Mouse (Mus musculus): ENCODE data around the gene Selenon. TPM values are rescaled to one million over a fixed set of nuclear protein-coding genes. Genes with fewer than 3 reads are reported as not detected.
A peak's percentile ranks its signal among the peaks of the same experiment; 100 is the strongest.

Gene Selenon
- polyA plus RNA-seq, 1 experiment from 2014 or later: 11.5 TPM

GRCm38 (mm10) chr4:134572449-134573300, 20.7 kb upstream of the Selenon start:
- ATAC-seq: 0 out of 2 replicates have a peak, but pooled peaks have one; percentile 15
- peaks cover 3% of the 10 kb centered on the region; the same call in 1 of the 2 replicates for H3K36me3 ChIP-seq
- H3K4me1 ChIP-seq (replicated peaks): peaks cover 27% of the 10 kb centered on the region
- H3K9me3 ChIP-seq: no peaks in the 10 kb centered on the region
- H3K27me3 ChIP-seq: no peaks in the 10 kb centered on the region
- H3K4me3 ChIP-seq (replicated peaks): no peak overlapping the region
- no peak overlapping the region for H3K9ac ChIP-seq (replicated peaks)
- no peak overlapping the region for H3K4me2 ChIP-seq (replicated peaks)
- 81% methylated on average over 24 of the region's 24 CpGs for whole genome bisulfite sequencing
- H3K27ac ChIP-seq: peak overlapping the region; percentile 37; the same call in 1 of the 2 replicates

GRCm38 (mm10) chr4:134570704-134571451, 18.9 kb upstream of the Selenon start:
- Histone ChIP-seq H3K36me3 (peaks cover 3% of the 10 kb centered on the region; the same call in 1 of the 2 replicates), H3K27me3 (no peaks in the 10 kb centered on the region), H3K4me1 (replicated peaks) (peaks cover 29% of the 10 kb centered on the region), H3K4me3 (replicated peaks) (no peak overlapping the region), H3K27ac (peak overlapping the region; percentile 47; the same call in 1 of the 2 replicates), H3K4me2 (replicated peaks) (no peak overlapping the region), H3K9me3 (no peaks in the 10 kb centered on the region), H3K9ac (replicated peaks) (no peak overlapping the region)
- 61% methylated on average over 14 of the region's 14 CpGs for WGBS
- no peak for ATAC-seq

- Histone ChIP-seq H3K9ac (replicated peaks) (no peak overlapping the region), H3K9me3 (no peaks in the 10 kb centered on the region), H3K4me1 (replicated peaks) (peaks cover 22% of the 10 kb centered on the region), H3K4me2 (replicated peaks) (no peak overlapping the region), H3K27me3 (no peaks in the 10 kb centered on the region), H3K4me3 (replicated peaks) (no peak overlapping the region), H3K36me3 (peaks cover 7% of the 10 kb centered on the region), H3K27ac (no peak overlapping the region)
- ATAC-seq: no peak
- WGBS: 84% methylated on average over 8 of the region's 8 CpGs
Measured at GRCm38 (mm10) chr4:134569831-134570230, 17.9 kb upstream of the Selenon start.

GRCm38 (mm10) chr4:134569205-134569604, 17.2 kb upstream of the Selenon start:
- WGBS: 76% methylated on average over 6 of the region's 6 CpGs
- H3K36me3 ChIP-seq: peaks cover 6% of the 10 kb centered on the region; the same call in 1 of the 2 replicates
- ATAC-seq: no peak

GRCm38 (mm10) chr4:134567377-134568226, 15.6 kb upstream of the Selenon start:
- Histone ChIP-seq H3K9me3 (no peaks in the 10 kb centered on the region), H3K4me2 (replicated peaks) (no peak overlapping the region), H3K27ac (peak overlapping the region; percentile 65), H3K4me3 (replicated peaks) (no peak overlapping the region), H3K9ac (replicated peaks) (no peak overlapping the region), H3K27me3 (no peaks in the 10 kb centered on the region), H3K4me1 (replicated peaks) (peaks cover 22% of the 10 kb centered on the region), H3K36me3 (peaks cover 7% of the 10 kb centered on the region; the same call in 1 of the 2 replicates)
- WGBS: 18% methylated on average over 19 of the region's 19 CpGs
- peak; percentile 73 for ATAC-seq

More at GRCm38 (mm10) chr4:134569205-134569604, 17.2 kb upstream of the Selenon start:
- Histone ChIP-seq H3K4me2 (replicated peaks) (no peak overlapping the region), H3K4me3 (replicated peaks) (no peak overlapping the region), H3K27ac (no peak overlapping the region), H3K27me3 (no peaks in the 10 kb centered on the region), H3K9me3 (no peaks in the 10 kb centered on the region), H3K4me1 (replicated peaks) (peaks cover 22% of the 10 kb centered on the region), H3K9ac (replicated peaks) (no peak overlapping the region)

- WGBS: 80% methylated on average over 6 of the region's 6 CpGs
- Histone ChIP-seq H3K9ac (replicated peaks) (no peak overlapping the region), H3K27ac (no peak overlapping the region), H3K4me1 (replicated peaks) (peaks cover 12% of the 10 kb centered on the region), H3K36me3 (peaks cover 7% of the 10 kb centered on the region; the same call in 1 of the 2 replicates), H3K4me3 (replicated peaks) (no peak overlapping the region), H3K4me2 (replicated peaks) (no peak overlapping the region), H3K9me3 (no peaks in the 10 kb centered on the region), H3K27me3 (no peaks in the 10 kb centered on the region)
- no peak for ATAC-seq
Measured at GRCm38 (mm10) chr4:134564093-134564492, 12.1 kb upstream of the Selenon start.

- no peak for ATAC-seq
- WGBS: 90% methylated on average over 16 of the region's 16 CpGs
- H3K4me2 ChIP-seq (replicated peaks): no peak overlapping the region
- peaks cover 14% of the 10 kb centered on the region for H3K4me1 ChIP-seq (replicated peaks)
- H3K36me3 ChIP-seq: peaks cover 7% of the 10 kb centered on the region; the same call in 1 of the 2 replicates
- H3K9me3 ChIP-seq: no peaks in the 10 kb centered on the region
- no peaks in the 10 kb centered on the region for H3K27me3 ChIP-seq
- no peak overlapping the region for H3K4me3 ChIP-seq (replicated peaks)
- H3K27ac ChIP-seq: no peak overlapping the region
- no peak overlapping the region for H3K9ac ChIP-seq (replicated peaks)
Measured at GRCm38 (mm10) chr4:134563624-134564023, 11.7 kb upstream of the Selenon start.

GRCm38 (mm10) chr4:134562014-134562413, 10.0 kb upstream of the Selenon start:
- Histone ChIP-seq H3K4me2 (replicated peaks) (no peak overlapping the region), H3K27me3 (no peaks in the 10 kb centered on the region), H3K9me3 (no peaks in the 10 kb centered on the region), H3K4me1 (replicated peaks) (peaks cover 13% of the 10 kb centered on the region), H3K4me3 (replicated peaks) (no peak overlapping the region), H3K36me3 (peaks cover 7% of the 10 kb centered on the region; the same call in 1 of the 2 replicates), H3K9ac (replicated peaks) (no peak overlapping the region), H3K27ac (no peak overlapping the region)
- WGBS: 93% methylated on average over 2 of the region's 2 CpGs
- ATAC-seq: no peak

GRCm38 (mm10) chr4:134560699-134561098, 8.7 kb upstream of the Selenon start:
- no peaks in the 10 kb centered on the region for H3K9me3 ChIP-seq
- no peak overlapping the region for H3K4me2 ChIP-seq (replicated peaks)
- no peak overlapping the region for H3K4me3 ChIP-seq (replicated peaks)
- H3K9ac ChIP-seq (replicated peaks): 0 out of 2 replicates have a peak overlapping the region, but pooled peaks have one; percentile 11
- no peak overlapping the region for H3K27ac ChIP-seq
- no peaks in the 10 kb centered on the region for H3K27me3 ChIP-seq
- peaks cover 7% of the 10 kb centered on the region; the same call in 1 of the 2 replicates for H3K36me3 ChIP-seq
- H3K4me1 ChIP-seq (replicated peaks): peaks cover 13% of the 10 kb centered on the region
- no peak for ATAC-seq
- 95% methylated on average over 8 of the region's 8 CpGs for WGBS

GRCm38 (mm10) chr4:134559154-134559553, 7.2 kb upstream of the Selenon start:
- Histone ChIP-seq H3K4me2 (replicated peaks) (no peak overlapping the region), H3K9ac (replicated peaks) (no peak overlapping the region), H3K27ac (no peak overlapping the region), H3K27me3 (no peaks in the 10 kb centered on the region), H3K4me1 (replicated peaks) (peaks cover 13% of the 10 kb centered on the region), H3K36me3 (0 out of 2 replicates have a peak, but pooled peaks cover 2% of the 10 kb centered on the region), H3K9me3 (no peaks in the 10 kb centered on the region), H3K4me3 (replicated peaks) (no peak overlapping the region)
- WGBS: 84% methylated on average over 7 of the region's 7 CpGs
- no peak for ATAC-seq

GRCm38 (mm10) chr4:134558570-134559113, 6.7 kb upstream of the Selenon start:
- H3K4me1 ChIP-seq (replicated peaks): peaks cover 13% of the 10 kb centered on the region

More at GRCm38 (mm10) chr4:134558570-134559113, 6.7 kb upstream of the Selenon start:
- no peak overlapping the region for H3K4me2 ChIP-seq (replicated peaks)
- H3K36me3 ChIP-seq: 0 out of 2 replicates have a peak, but pooled peaks cover 2% of the 10 kb centered on the region
- H3K9ac ChIP-seq (replicated peaks): 0 out of 2 replicates have a peak overlapping the region, but pooled peaks have one; percentile 33
- ATAC-seq: no peak
- H3K27me3 ChIP-seq: no peaks in the 10 kb centered on the region
- WGBS: 58% methylated on average over 9 of the region's 9 CpGs
- no peak overlapping the region for H3K4me3 ChIP-seq (replicated peaks)
- no peak overlapping the region for H3K27ac ChIP-seq
- H3K9me3 ChIP-seq: no peaks in the 10 kb centered on the region
